ENCODE assay signal across 8 mouse cellular contexts in the genomic region with DNA sequence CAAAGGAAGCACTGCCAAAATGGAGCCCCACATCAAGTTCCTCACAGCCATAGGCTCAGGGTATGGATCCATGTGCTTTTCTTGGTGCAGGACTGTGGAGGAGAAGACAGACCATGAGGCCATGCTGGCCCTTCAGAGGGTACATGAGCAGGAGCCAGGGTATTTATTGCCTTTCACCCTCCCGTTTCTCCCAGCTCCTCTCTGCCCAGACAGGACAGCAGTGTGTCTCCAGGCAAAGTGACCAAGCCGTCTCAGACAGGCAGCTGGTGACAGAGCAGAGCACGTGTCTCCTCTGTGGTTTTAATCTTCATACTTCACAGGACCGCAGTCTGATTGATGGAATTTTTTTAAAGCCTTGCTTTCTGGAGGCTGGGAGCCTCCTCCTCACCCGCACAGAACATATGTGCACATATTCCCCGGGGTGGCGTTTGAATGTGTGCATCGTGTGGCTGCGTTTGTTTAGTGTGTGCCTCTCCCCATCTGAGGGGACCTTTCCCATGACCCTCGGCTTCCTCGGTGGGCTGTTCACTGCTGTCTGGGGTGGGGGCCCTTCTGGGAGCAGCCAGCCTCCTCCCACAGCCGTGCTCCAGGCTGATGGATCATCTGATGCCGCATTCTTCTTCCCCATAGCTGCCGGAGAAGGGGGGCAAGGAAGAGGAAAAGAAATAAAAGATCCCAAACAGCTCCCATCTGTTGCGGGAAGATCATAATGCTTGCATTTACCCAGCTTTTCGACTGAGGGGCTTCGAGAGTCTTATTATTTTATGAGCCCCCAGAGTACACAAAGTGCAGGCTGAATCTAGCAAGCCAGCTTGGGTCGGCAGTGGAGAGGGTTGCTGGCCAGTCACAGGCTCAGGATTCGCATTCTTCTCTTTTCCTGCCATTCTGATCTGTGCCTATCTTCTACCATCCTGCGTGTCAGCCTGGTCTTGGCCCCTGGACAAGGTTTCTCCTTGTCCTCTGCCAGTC.
DNase-seq lines count a peak whose midpoint lies in the region; ATAC-seq and TF ChIP-seq lines count a peak whose summit lies in the region.

No protein-coding gene starts in this region.

- H3K4me2 ChIP-seq in lung, embryonic 14.5 days = peak overlapping the region; percentile 50

- H3K4me1 ChIP-seq in lung, embryonic 14.5 days (ENCODE audit: insufficient read depth) = peaks cover 10% of the 10 kb centered on the region; the same call in 1 of the 2 replicates

- TF ChIP-seq CTCF in lung, embryonic 14.5 days (IDR thresholded peaks at IDR 0.05; ENCODE audit: low read depth) = no peak

- no peaks in the 10 kb centered on the region for H3K9me3 ChIP-seq in lung, embryonic 14.5 days (ENCODE audit: low read depth, low read length)

- no peak overlapping the region for H3K9ac ChIP-seq in lung, embryonic 14.5 days

- H3K36me3 ChIP-seq in lung, embryonic 14.5 days (ENCODE audit: insufficient read depth) = no peaks in the 10 kb centered on the region

- WGBS in lung, embryonic 14.5 days = 11% methylated on average over 20 of the region's 20 CpGs

- DNase-seq in lung, embryonic 14.5 days = peak; percentile 73
- no peak for DNase-seq in lung, postnatal 36 days
- DNase-seq in fibroblast of lung, adult 2 months (ENCODE audit: low read depth) = peak; percentile 33
- peak; percentile 18 to 36 for DNase-seq in layer of hippocampus, postnatal 10 days (ENCODE audit: low spot score in 2 of 2)
- DNase-seq in retina, embryonic 14.5 days (ENCODE audit: low spot score) = peak; percentile 57
- DNase-seq in ovary, postnatal 14 days (ENCODE audit: low spot score) = no peak
- no peak for DNase-seq in thymus, postnatal 25 days
- no peak for DNase-seq in adrenal gland, postnatal 4 days (ENCODE audit: low spot score in 2 of 2)

- no peak overlapping the region for H3K4me3 ChIP-seq in lung, embryonic 14.5 days (ENCODE audit: low read depth, low read length)

- peak; percentile 92 for ATAC-seq in lung, embryonic 14.5 days (ENCODE audit: insufficient read depth)

- H3K27me3 ChIP-seq in lung, embryonic 14.5 days (ENCODE audit: insufficient read depth, low read length) = no peaks in the 10 kb centered on the region

- H3K27ac ChIP-seq in lung, embryonic 14.5 days (ENCODE audit: low read depth) = 0 out of 2 replicates have a peak overlapping the region, but pooled peaks have one; percentile 38

Comparison
In these comparisons a context has a peak if more than half of its experiments do, and no peak if none do; other contexts are left out.
1. DNase-seq: peak in lung, embryonic 14.5 days (single experiment), fibroblast of lung, adult 2 months (single experiment), layer of hippocampus, postnatal 10 days (2 of 2) and retina, embryonic 14.5 days (single experiment); none in lung, postnatal 36 days (single experiment), ovary, postnatal 14 days (single experiment), thymus, postnatal 25 days (single experiment) and adrenal gland, postnatal 4 days (0 of 2).